Mouse (Mus musculus) C2C12 (cell line): ENCODE results near the gene Chac1. TPM values are rescaled to one million over a fixed set of nuclear protein-coding genes. Genes with fewer than 3 reads are reported as not detected.

Source experiments
- H3K27me3 ChIP-seq: one replicate; pipeline ENCODE4 v1.6.1; 2011; ENCODE audit not compliant: control insufficient read depth, insufficient read depth, insufficient read length
- H3K36me3 ChIP-seq: one replicate; pipeline ENCODE4 v1.6.1; 2011; ENCODE audit not compliant: control insufficient read depth, insufficient read depth
- H3K4me3 ChIP-seq: one replicate; pipeline ENCODE4 v1.5.1; 2011; ENCODE audit warnings: mild to moderate bottlenecking, control low read depth; ENCODE audit not compliant: poor library complexity, insufficient read depth, severe bottlenecking
- H3K79me2 ChIP-seq: one replicate; pipeline ENCODE4 v1.6.1; 2011; ENCODE audit not compliant: control insufficient read depth, insufficient read depth
- H3K79me3 ChIP-seq: one replicate; pipeline ENCODE4 v1.6.1; 2011; ENCODE audit warnings: low read depth, control low read depth
- H3ac ChIP-seq: one replicate; pipeline ENCODE3; 2011; ENCODE audit warnings: low read depth; ENCODE audit not compliant: control insufficient read depth, insufficient read length
- CEBPB ChIP-seq: IDR thresholded peaks from one replicate; pipeline ENCODE4 v1.6.1; 2011; ENCODE audit warnings: low read depth, mild to moderate bottlenecking, control low read depth, moderate library complexity
- CTCF ChIP-seq: IDR thresholded peaks from one replicate; pipeline ENCODE4 v1.5.1; 2011; ENCODE audit not compliant: control insufficient read depth, insufficient read depth, insufficient read length
- FOSL1 ChIP-seq: IDR thresholded peaks from one replicate; pipeline ENCODE4 v1.8.0; 2011; ENCODE audit warnings: mild to moderate bottlenecking, low read length; ENCODE audit not compliant: poor library complexity, insufficient read depth, severe bottlenecking
- MAX ChIP-seq: IDR thresholded peaks from one replicate; pipeline ENCODE4 v1.6.1; 2011; ENCODE audit warnings: mild to moderate bottlenecking, control low read depth
- MYOD1 ChIP-seq: IDR thresholded peaks from one replicate; pipeline ENCODE4 v1.6.1; 2011; ENCODE audit warnings: low read depth; ENCODE audit not compliant: control insufficient read depth, insufficient read length
- MYOG ChIP-seq: IDR thresholded peaks from one replicate; pipeline ENCODE4 v1.6.1; 2011; ENCODE audit not compliant: control insufficient read depth, insufficient read length; ENCODE audit errors: extremely low read depth
- USF1 ChIP-seq: IDR thresholded peaks from one replicate; pipeline ENCODE4 v1.6.1; 2011; ENCODE audit warnings: low read depth, mild to moderate bottlenecking, control low read depth, moderate library complexity
- polyA plus RNA-seq: library from polyadenylated mRNA; unstranded; fragments of >200 nt; fragmentation: generic; extraction: Trizol; gene quantifications from one replicate; pipeline ENCODE4 v1.2.1, GENCODE M21; 2012; ENCODE audit warnings: missing spikeins

Gene Chac1
- polyA plus RNA-seq, 1 experiment, result 60.7 TPM

DNA sequence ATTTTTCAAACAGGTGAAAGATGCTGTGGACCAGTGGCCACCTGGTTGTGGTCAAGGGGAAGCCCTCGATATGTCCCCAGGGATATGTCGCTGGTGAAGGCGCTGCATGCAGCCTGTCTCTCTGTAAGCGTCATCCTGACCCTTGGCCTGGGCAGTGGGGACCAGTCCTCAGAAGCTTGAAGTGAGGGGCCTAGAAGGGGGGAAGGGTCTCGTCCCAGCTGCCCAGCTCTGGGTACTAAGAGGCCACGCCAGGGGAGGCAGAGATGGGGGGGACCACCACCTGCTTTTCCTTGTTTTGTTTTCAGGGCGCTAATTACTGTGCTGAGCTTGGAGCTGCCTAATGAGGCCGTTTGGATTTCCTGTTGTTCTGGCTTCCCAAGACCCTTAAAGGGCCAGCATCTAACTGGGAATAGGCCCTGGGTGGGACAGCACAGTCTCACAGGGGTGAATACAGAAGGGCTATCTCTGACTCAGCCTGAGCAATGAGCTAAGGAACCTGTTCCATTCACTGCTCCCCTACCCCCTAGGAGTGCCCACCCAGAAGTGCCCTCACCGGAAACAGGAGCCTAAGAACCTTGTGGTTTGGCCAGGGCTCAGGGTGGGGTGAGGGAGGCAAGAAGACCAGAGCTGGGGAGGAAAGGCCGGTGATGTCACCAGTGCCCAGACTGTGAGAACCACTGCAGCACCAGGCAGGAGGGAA, 37.1 kb upstream of the Chac1 start:
- TF ChIP-seq FOSL1 (no peak), CTCF (no peak), MYOG (no peak)
- H3K79me2 ChIP-seq, result no peaks in the 10 kb centered on the region
- H3K36me3 ChIP-seq, result no peaks in the 10 kb centered on the region
- no peaks in the 10 kb centered on the region for H3K27me3 ChIP-seq
- no peak overlapping the region for H3ac ChIP-seq
- H3K79me3 ChIP-seq, result no peaks in the 10 kb centered on the region
- no peak overlapping the region for H3K4me3 ChIP-seq

DNA sequence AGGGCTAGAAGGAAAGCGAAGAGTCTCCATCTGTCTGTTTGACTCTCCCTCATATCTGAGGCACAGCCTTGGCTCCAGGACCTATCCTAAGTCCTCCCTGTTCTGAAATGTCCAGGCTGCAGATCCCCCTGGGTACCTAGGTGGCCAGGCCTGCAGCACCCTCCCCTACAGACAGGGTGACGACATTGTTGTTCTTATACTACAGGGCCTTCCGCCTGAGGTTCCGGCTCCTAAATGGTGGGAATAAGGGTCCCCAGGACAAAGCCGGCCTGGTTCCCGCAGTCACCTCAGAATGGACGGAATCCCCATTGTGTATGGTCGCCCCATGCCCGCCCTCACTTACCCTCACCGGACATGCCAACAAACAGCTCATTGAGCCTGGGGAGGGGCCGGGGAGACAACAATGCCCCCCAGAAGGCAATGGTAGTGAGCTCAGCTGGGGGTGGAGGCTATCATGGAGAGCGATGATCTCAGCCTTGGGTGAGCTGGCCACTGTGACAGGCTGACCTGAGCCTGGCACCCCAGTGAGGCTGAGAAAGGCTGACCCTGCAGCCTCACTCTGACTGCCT, 36.2 kb upstream of the Chac1 start:
- H3ac ChIP-seq, result no peak overlapping the region
- TF ChIP-seq MYOD1 (no peak), USF1 (no peak), MAX (no peak), CTCF (no peak), FOSL1 (no peak), MYOG (no peak), CEBPB (no peak)
- no peaks in the 10 kb centered on the region for H3K79me3 ChIP-seq
- no peaks in the 10 kb centered on the region for H3K36me3 ChIP-seq
- H3K4me3 ChIP-seq, result no peak overlapping the region
- H3K79me2 ChIP-seq, result no peaks in the 10 kb centered on the region
- H3K27me3 ChIP-seq, result no peaks in the 10 kb centered on the region

- H3K27me3 ChIP-seq, result no peaks in the 10 kb centered on the region
- H3K79me3 ChIP-seq, result no peaks in the 10 kb centered on the region
- TF ChIP-seq MAX (no peak), CEBPB (no peak)
- no peak overlapping the region for H3K4me3 ChIP-seq
- H3ac ChIP-seq, result no peak overlapping the region
- no peaks in the 10 kb centered on the region for H3K36me3 ChIP-seq
- H3K79me2 ChIP-seq, result no peaks in the 10 kb centered on the region
These were observed 32.9 kb upstream of the Chac1 start for GRCm38 (mm10) chr2:119318043-119318710.

- Histone ChIP-seq H3K79me3 (no peaks in the 10 kb centered on the region), H3K4me3 (no peak overlapping the region), H3ac (no peak overlapping the region), H3K27me3 (peaks cover 11% of the 10 kb centered on the region), H3K79me2 (no peaks in the 10 kb centered on the region), H3K36me3 (no peaks in the 10 kb centered on the region)
- no peak for TF ChIP-seq CTCF
- no peak for TF ChIP-seq MYOD1
- TF ChIP-seq FOSL1, result no peak
- TF ChIP-seq MAX, result no peak
- no peak for TF ChIP-seq USF1
- no peak for TF ChIP-seq CEBPB
- TF ChIP-seq MYOG, result no peak
These were observed 30.5 kb upstream of the Chac1 start for GRCm38 (mm10) chr2:119320571-119320970.

GRCm38 (mm10) chr2:119321771-119322586, 29.1 kb upstream of the Chac1 start:
- H3K36me3 ChIP-seq, result no peaks in the 10 kb centered on the region
- no peak for TF ChIP-seq FOSL1
- TF ChIP-seq CEBPB, result no peak
- TF ChIP-seq USF1, result no peak
- no peak for TF ChIP-seq CTCF
- TF ChIP-seq MYOG, result no peak
- no peak for TF ChIP-seq MYOD1
- TF ChIP-seq MAX, result no peak
- H3K79me3 ChIP-seq, result no peaks in the 10 kb centered on the region
- peaks cover 23% of the 10 kb centered on the region for H3K27me3 ChIP-seq
- no peak overlapping the region for H3K4me3 ChIP-seq
- no peak overlapping the region for H3ac ChIP-seq
- H3K79me2 ChIP-seq, result no peaks in the 10 kb centered on the region
